8 mouse cellular contexts compared by ENCODE assay signal in the genomic region with DNA sequence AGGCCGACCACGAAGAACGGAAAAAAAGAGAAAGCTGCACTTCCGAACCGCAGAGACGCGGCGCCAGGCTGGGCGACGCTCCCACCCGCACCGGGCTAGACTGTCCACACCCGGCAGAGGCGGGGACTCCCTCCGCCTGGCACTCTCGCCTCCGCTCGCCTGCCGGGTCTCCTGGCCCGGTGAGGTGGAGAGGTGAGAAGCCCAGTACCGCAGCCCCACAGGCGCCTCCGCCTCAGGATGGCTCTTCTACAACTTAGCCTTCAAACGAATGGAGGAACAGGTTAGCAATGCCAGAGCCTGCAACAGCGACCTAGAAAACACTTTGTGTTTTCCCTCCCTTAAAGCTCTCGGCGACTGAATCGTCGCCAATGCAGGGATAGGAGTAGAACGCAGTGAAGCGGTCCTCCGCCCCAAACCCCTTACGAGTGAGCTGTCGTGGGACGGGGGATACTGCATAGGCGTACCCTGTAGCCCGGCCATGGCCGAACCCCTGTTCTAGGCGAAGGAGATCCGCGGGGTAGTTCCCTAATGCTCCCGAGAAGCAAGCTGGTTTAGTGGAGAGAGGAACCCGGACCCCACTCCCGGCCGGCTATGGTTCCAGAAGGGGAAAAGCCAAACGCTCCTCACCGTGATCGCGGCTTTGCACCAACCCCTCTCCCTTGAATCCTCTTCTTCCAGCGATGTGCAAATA. TPM values are rescaled to one million over a fixed set of nuclear protein-coding genes. Genes with fewer than 3 reads are reported as not detected.
DNase-seq lines count a peak whose midpoint lies in the region; ATAC-seq and TF ChIP-seq lines count a peak whose summit lies in the region.

No protein-coding gene starts in this region.

- no peak for ATAC-seq in forebrain, embryonic 14.5 days
- ATAC-seq in lung, embryonic 16.5 days (ENCODE audit: low read depth): no peak

- peak overlapping the region; percentile 98 for H3K4me2 ChIP-seq in forebrain, embryonic 14.5 days (ENCODE audit: low read length)
- H3K4me2 ChIP-seq in lung, embryonic 16.5 days (ENCODE audit: low read depth, low read length): peak overlapping the region; percentile 72

- peaks cover 38% of the 10 kb centered on the region for H3K36me3 ChIP-seq in E14TG2a.4 (ENCODE audit: insufficient read depth, low read length)
- peaks cover 7% of the 10 kb centered on the region for H3K36me3 ChIP-seq in forebrain, embryonic 14.5 days (ENCODE audit: control insufficient read depth, insufficient read depth, low read length)
- peaks cover 7% of the 10 kb centered on the region; the same call in 1 of the 2 replicates for H3K36me3 ChIP-seq in lung, embryonic 16.5 days (ENCODE audit: control insufficient read depth, insufficient read depth, low read length)

- DNase-seq in c-Kit-positive CD71-positive TER-119-positive erythroid progenitor cells, embryonic 14.5 days (ENCODE audit: low spot score): peak; percentile 21
- peak; percentile 63 for DNase-seq in forebrain, embryonic 14.5 days (ENCODE audit: low spot score)
- peak; percentile 44 for DNase-seq in heart, postnatal 25 days (ENCODE audit: low spot score)
- peak; percentile 22 to 39 for DNase-seq in layer of hippocampus, adult 8-10 months (ENCODE audit: low spot score in 2 of 2)
- DNase-seq in thymus, postnatal 14 days: peak; percentile 42

- peak overlapping the region; percentile 98 for H3K4me3 ChIP-seq in E14TG2a.4 (replicated peaks; ENCODE audit: low read length)
- peak overlapping the region; percentile 72 for H3K4me3 ChIP-seq in forebrain, embryonic 14.5 days (ENCODE audit: low read depth, low read length)
- peak overlapping the region; percentile 92 for H3K4me3 ChIP-seq in lung, embryonic 16.5 days (ENCODE audit: low read length)
- H3K4me3 ChIP-seq in olfactory bulb, adult 2 months (ENCODE audit: insufficient read depth, low read depth, low read length): peak overlapping the region; percentile 70

- intact Hi-C loops in heart, postnatal 25 days (cut with DNase I): loop anchor here (2.0 to 10.0 kb wide), 9 partner anchors 163 to 721 kb away; a partner anchor contains a TSS

- peak overlapping the region; percentile 88 for H3K9ac ChIP-seq in forebrain, embryonic 14.5 days (ENCODE audit: low read length)
- peak overlapping the region; percentile 92 for H3K9ac ChIP-seq in lung, embryonic 16.5 days (ENCODE audit: low read length)

- WGBS in forebrain, embryonic 14.5 days: under 1% methylated on average over 50 of the region's 50 CpGs
- under 1% methylated on average over 50 of the region's 50 CpGs for WGBS in lung, embryonic 16.5 days
- under 1% methylated on average over 50 of the region's 50 CpGs for WGBS in olfactory bulb, adult 2 months

- no peaks in the 10 kb centered on the region for H3K9me3 ChIP-seq in E14TG2a.4 (ENCODE audit: low read length)
- H3K9me3 ChIP-seq in forebrain, embryonic 14.5 days (replicated peaks; ENCODE audit: control insufficient read depth, low read length): no peaks in the 10 kb centered on the region
- no peaks in the 10 kb centered on the region for H3K9me3 ChIP-seq in lung, embryonic 16.5 days (ENCODE audit: control insufficient read depth, low read length)

- no peak for TF ChIP-seq CTCF in E14TG2a.4 (conservative IDR thresholded peaks at IDR 0.05; ENCODE audit: low read length)
- TF ChIP-seq CTCF in olfactory bulb, adult 2 months (IDR thresholded peaks at IDR 0.05; ENCODE audit: insufficient read depth, low read depth, low read length): no peak

- no peak for TF ChIP-seq POLR2A in olfactory bulb, adult 2 months (IDR thresholded peaks at IDR 0.05; ENCODE audit: insufficient read depth, low read depth, low read length)

- no peaks in the 10 kb centered on the region for H3K27me3 ChIP-seq in E14TG2a.4 (ENCODE audit: insufficient read depth, low read length)
- no peaks in the 10 kb centered on the region for H3K27me3 ChIP-seq in forebrain, embryonic 14.5 days (replicated peaks; ENCODE audit: control insufficient read depth, insufficient read depth, low read length)
- H3K27me3 ChIP-seq in lung, embryonic 16.5 days (ENCODE audit: control insufficient read depth, insufficient read depth, low read depth, low read length): no peaks in the 10 kb centered on the region

- peak overlapping the region; percentile 99 for H3K27ac ChIP-seq in forebrain, embryonic 14.5 days (ENCODE audit: low read depth, low read length)
- peak overlapping the region; percentile 100 for H3K27ac ChIP-seq in lung, embryonic 16.5 days (ENCODE audit: low read length)
- H3K27ac ChIP-seq in olfactory bulb, adult 2 months (ENCODE audit: insufficient read depth, low read depth, low read length): peak overlapping the region; percentile 77

- H3K4me1 ChIP-seq in E14TG2a.4 (replicated peaks; ENCODE audit: low read depth, low read length): peaks cover 44% of the 10 kb centered on the region
- H3K4me1 ChIP-seq in forebrain, embryonic 14.5 days (ENCODE audit: control insufficient read depth, insufficient read depth, low read length): peaks cover 18% of the 10 kb centered on the region
- peaks cover 23% of the 10 kb centered on the region for H3K4me1 ChIP-seq in lung, embryonic 16.5 days (replicated peaks; ENCODE audit: control insufficient read depth, insufficient read depth, low read length)
- peaks cover 11% of the 10 kb centered on the region for H3K4me1 ChIP-seq in olfactory bulb, adult 2 months (ENCODE audit: control insufficient read depth, insufficient read depth, low read length)

RNA-seq across cellular contexts. Expression of a gene that starts 0.5 kb away (rescaled TPM):
- polyA plus RNA-seq in forebrain, embryonic 14.5 days (2014; fragmentation: Nextera tagmentation; extraction: Ambion mirVana): 22.9 and 28.0 TPM in 2 replicates
- 10 to 100 TPM; 28.7 to 29.0 TPM for total RNA-seq in heart, postnatal 25 days (2021)
- total RNA-seq in layer of hippocampus, adult 8-10 months (2022): 10 to 100 TPM; 69.0 to 80.8 (median 69.4) TPM
- polyA plus RNA-seq in lung, embryonic 16.5 days (2015; fragmentation: Nextera tagmentation; extraction: Ambion mirVana): 52.1 and 61.7 TPM in 2 replicates
- not detected in 2 replicates for polyA plus RNA-seq in olfactory bulb, adult 2 months (2012; ENCODE audit: insufficient read depth, insufficient read length, low replicate concordance, missing spikeins)
